Mouse (Mus musculus): ENCODE measurements around the gene Smad3. TPM values are rescaled to one million over a fixed set of nuclear protein-coding genes. Genes with fewer than 3 reads are reported as not detected.

Gene Smad3
- total RNA-seq, 2 experiments from 2014 or later = 55.3 to 67.5 TPM

DNA sequence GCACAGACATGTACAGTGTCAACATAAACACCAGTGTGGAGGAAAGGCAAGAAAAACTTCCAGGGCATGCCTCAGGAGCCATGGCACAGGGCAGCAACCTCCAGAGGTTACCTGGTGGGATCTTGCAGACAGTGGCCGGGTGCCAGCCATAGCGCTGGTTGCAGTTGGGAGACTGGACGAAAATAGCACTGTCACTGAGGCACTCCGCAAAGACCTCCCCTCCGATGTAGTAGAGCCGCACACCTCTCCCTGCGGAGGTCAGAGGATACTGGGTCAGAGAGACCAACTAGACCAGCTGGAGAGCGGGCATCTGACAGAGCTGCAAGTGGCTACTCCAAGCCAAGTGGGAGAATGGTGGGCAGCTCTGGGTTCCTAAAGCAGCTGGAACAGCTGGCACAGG, 103.2 kb downstream of the Smad3 start:
- DNase-seq (ENCODE audit: low spot score in 2 of 2) = no peak
- intact Hi-C loops (cut with DNase I) = no loop called here

- intact Hi-C loops (cut with DNase I) = no loop called here
- DNase-seq (ENCODE audit: low spot score in 2 of 2) = no peak
Observed at GRCm38 (mm10) chr9:63653666-63654065, 104.1 kb downstream of the Smad3 start.

DNA sequence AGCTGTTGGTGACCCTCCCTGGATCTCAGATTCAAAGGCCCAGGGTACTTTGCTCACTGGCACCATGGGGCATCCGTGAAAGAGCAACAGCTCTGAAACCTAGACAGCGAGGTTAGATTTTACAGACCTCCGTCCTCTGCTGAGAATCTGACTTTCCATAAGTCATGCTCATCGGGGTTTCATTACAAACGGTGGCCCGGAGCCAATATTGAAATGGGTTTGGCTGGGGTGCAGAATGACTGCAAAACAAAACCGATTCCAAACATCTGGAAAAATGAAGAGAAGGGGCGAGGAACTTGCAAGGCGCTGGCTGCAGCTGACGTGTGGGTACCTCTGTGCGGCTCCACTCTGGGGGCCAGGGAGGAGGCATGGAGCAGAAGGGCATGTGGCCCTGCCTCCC, 106.2 kb downstream of the Smad3 start:
- intact Hi-C loops (cut with DNase I) = loop anchor here (2.0 kb wide), 1 partner anchor 193 kb away; no protein-coding TSS in a partner anchor
- DNase-seq (ENCODE audit: low spot score in 2 of 2) = no peak

GRCm38 (mm10) chr9:63650905-63651304, 106.9 kb downstream of the Smad3 start:
- DNase-seq (ENCODE audit: low spot score in 2 of 2) = peak in 1 of 2 experiments; percentile 66

DNA sequence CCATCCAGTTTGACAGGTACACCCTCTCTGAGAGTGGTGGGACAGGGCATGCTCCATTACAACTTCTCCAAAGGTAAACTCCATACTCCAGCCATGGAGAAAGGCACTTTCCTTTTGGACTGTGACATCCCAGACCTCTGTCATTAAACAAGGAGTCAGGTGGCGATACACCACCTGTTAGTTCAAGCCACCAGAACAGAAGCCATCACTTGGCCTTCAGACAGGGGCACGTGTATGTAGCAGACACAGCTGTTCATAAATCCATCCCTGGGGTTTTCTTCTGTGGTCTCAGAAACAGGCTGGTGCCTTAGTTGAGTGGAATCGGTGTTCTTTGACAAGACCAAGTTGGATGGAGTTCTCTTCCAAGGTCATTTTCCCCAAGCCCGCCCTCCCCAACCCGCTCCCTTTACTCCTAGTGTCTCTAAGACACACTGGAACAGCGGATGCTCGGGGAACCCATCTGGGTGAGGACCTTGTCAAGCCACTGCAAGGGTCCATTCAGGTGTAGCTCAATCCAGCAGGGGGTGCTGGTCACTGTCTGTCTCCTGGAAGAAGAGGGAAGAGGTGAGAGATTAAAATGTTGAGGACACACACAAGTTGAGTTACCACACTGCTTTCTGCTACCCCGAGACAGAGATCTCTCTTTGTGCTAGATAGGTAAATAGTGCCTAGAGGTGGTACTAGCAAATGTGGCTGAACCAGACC, 107.8 kb downstream of the Smad3 start:
- intact Hi-C loops (cut with DNase I) = loop anchor here (2.0 kb wide), 1 partner anchor 195 kb away; no protein-coding TSS in a partner anchor
- no peak for DNase-seq (ENCODE audit: low spot score in 2 of 2)

More at GRCm38 (mm10) chr9:63650905-63651304, 106.9 kb downstream of the Smad3 start:
- intact Hi-C loops (cut with DNase I) = loop anchor here (2.0 kb wide), 1 partner anchor 194 kb away; no protein-coding TSS in a partner anchor

DNA sequence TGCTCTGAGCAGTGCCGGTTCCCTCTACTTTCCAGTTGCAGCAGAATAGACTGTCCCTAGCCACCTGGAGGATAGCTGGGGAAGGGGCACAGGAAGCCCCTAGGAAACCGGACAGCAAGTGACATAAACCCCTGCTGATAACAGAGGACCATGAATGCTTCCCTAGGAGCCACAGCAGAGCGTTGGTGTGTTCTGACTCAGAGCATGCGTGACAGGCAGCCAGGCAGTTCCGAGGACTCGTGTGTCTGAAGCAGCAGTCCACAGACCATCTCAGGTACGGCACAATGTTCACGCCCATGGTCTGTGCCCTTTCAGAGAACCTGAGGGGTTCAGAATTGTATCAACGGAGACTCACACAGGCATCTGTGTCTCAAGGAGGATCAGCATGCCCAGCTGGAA, 109.3 kb downstream of the Smad3 start:
- DNase-seq (ENCODE audit: low spot score in 2 of 2) = peak; percentile 54 to 66
- intact Hi-C loops (cut with DNase I) = no loop called here

GRCm38 (mm10) chr9:63647581-63648519, 109.9 kb downstream of the Smad3 start:
- DNase-seq (ENCODE audit: low spot score in 2 of 2) = no peak
- intact Hi-C loops (cut with DNase I) = no loop called here

- intact Hi-C loops (cut with DNase I) = no loop called here
- no peak for DNase-seq (ENCODE audit: low spot score in 2 of 2)
Observed at GRCm38 (mm10) chr9:63645084-63645483, 112.7 kb downstream of the Smad3 start.

- intact Hi-C loops (cut with DNase I) = no loop called here
- DNase-seq (ENCODE audit: low spot score in 2 of 2) = no peak
Observed at GRCm38 (mm10) chr9:63644011-63644410, 113.8 kb downstream of the Smad3 start.

DNA sequence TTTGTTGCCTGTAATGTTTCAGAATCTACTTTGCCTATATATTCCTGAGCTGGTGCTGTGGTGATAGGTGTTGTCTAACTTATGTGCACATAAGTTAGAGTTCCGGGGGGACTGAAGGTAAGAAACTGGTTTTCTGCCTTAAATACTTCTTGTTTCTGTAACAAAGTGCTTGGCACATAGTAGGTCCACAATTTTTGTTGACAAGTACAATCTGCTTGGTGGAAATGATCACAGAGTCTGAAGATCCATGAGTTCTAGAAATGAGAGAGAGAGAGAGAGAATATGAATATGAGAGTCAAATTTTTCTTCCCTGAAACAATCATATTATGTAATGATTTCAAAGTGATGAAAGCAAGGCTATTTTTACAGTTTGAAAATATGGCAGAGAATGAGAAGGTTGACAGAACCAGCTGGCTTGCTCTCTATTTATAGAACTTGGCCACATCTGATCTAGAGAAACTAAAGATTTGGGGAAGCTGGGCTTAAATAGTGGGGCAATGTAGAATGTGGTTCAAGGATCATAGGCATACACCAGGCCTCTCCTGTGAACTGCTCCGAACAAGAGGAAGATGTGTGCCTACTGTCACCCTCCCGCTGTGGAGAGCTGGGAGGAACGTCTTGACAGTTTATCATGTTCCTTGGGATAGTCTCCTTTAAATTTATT, 115.7 kb downstream of the Smad3 start:
- intact Hi-C loops (cut with DNase I) = no loop called here
- peak in 1 of 2 experiments; percentile 87 for DNase-seq (ENCODE audit: low spot score in 2 of 2)

DNA sequence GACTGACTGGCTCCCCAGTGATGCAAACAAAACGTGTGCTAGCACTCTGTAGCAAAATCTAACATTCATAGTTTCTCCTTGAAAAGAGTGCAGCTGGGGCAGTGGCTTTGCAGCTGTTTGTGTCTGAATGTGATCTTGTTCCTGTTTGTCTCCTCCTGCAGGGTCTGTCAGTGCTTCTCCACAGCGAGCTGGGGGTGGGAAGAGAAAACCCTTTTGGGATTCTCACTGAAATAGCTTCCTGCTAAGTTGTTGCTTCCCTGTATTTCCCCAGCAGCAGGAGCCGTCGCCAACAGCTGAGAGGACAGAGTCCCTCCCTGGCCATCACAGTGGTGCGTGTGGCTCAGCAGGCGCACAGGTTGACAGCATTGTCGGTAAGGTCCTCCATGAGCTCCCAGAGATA, 121.7 kb downstream of the Smad3 start:
- DNase-seq (ENCODE audit: low spot score in 2 of 2) = peak in 1 of 2 experiments; percentile 74

GRCm38 (mm10) chr9:63633334-63633733, 124.5 kb downstream of the Smad3 start:
- DNase-seq (ENCODE audit: low spot score in 2 of 2) = no peak
- intact Hi-C loops (cut with DNase I) = loop anchor here (2.0 to 5.0 kb wide), 2 partner anchors 125 to 209 kb away; no protein-coding TSS in a partner anchor

More for the DNA sequence above, 121.7 kb downstream of the Smad3 start:
- intact Hi-C loops (cut with DNase I) = no loop called here

DNA sequence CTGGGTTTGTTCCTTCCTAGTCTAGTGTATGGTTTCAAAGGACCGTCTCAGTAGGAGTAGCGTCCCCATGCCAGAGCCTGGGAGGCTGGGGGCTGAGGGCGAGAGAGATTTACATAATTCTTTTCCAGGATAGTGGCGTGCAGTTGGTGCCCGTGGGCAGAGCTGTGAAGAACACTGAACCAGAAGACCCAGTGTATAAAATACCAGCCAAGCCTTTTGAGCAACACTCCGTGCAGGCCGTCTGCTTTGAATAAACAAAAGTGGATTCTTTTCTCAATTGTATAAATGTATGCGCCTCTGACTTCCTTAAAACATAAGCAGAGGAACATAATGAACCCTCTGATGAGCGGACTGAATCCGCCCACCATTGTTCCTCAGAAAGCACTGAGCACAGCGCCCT, 124.9 kb downstream of the Smad3 start:
- intact Hi-C loops (cut with DNase I) = loop anchor here (2.0 to 5.0 kb wide), 2 partner anchors 126 to 209 kb away; no protein-coding TSS in a partner anchor
- peak; percentile 61 to 93 for DNase-seq (ENCODE audit: low spot score in 2 of 2)

- intact Hi-C loops (cut with DNase I) = loop anchor here (2.0 to 5.0 kb wide), 2 partner anchors 127 to 210 kb away; no protein-coding TSS in a partner anchor
- DNase-seq (ENCODE audit: low spot score in 2 of 2) = no peak
Observed at GRCm38 (mm10) chr9:63632045-63632444, 125.7 kb downstream of the Smad3 start.

DNA sequence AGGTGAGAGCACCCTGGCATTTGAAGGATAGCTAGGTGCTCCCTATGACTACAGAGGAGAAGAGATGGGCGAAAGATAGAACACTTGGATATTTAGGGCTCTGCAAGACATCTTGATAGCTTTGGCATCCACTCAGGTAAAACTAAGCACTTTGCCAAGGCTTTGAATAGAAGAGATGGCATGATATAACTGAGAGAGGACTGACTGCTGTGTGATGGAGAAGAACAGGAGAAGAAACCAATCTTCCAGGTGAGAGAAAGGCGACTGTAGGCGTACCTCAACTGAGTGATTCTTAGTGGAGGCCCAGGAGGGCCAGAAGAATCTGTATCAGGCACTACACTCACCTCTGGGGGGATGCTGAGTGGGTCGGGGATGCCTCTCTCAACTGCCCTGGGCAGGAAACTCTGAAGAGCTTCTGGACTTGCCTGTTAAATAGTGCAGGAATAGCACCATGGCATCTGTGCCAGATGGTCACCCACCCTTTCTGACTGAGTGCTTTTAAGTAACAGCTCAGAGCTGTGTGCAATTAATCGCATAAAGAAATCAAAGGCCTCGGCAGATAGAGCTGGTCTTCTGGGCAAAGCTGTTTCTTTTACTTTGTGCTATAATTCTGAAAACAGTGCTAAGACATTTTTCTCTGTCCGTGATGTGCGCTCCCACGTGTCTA, 132.6 kb downstream of the Smad3 start:
- peak in 1 of 2 experiments; percentile 58 for DNase-seq (ENCODE audit: low spot score in 2 of 2)
- intact Hi-C loops (cut with DNase I) = no loop called here

DNA sequence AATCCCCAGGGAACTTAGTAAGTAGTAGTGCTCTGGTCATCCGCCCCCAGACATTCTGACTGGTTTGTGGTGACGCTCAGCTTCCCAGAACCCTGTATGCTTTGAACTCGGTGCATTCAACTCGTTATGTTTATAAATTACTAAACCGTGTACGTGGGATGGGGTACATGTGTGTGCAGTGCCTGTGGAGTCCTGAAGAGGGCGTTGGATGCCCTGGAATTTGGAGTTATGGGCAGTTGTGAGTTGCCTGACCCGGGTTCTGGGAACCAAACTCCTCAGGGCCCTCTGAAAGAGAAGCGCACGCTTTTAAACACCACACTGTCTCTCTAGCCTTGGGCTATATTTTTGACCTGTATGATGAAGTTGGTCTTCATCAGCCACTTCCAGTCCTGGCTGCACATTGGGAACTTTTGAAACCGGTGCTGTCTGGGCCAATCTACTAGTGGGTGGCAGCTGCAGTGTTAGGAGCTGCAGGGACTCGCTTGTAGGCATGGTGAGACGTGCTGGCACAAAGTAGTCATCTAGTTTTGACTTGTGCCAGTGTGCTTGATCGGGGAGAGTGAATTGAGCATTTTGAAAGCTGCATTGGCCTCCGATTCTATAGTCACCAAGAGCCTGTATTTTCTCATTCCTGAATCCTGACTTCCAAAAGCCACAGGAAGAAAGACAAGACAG, 133.8 kb downstream of the Smad3 start:
- intact Hi-C loops (cut with DNase I) = no loop called here
- DNase-seq (ENCODE audit: low spot score in 2 of 2) = peak in 1 of 2 experiments; percentile 49

DNA sequence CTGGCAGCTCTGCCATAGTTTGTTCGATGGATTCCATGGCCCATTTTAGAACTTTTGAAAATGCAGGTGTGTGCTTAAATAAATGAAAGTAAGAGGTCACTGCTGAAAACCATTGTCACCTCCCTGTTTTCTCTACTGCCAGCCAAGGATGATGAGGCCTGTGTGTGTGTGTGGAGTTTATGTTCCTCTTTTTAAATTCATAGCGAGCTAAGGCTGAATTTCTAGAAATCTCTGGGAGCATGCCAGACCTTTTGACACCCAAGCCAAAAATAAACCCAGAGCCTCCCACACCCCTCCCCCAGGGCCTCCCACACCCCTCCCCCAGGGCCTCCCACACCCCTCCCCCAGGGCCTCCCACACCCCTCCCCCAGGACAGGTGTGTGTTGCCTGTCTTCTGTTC, 139.8 kb downstream of the Smad3 start:
- intact Hi-C loops (cut with DNase I) = no loop called here
- DNase-seq (ENCODE audit: low spot score in 2 of 2) = no peak

All from left cerebral cortex, postnatal 25 days (tissue).